Mouse (Mus musculus): ENCODE results near the gene Trim3.

GRCm38 (mm10) chr7:105588325-105588912, 45.0 kb downstream of the Trim3 start:
- no peak for TF ChIP-seq CTCF (IDR thresholded peaks at IDR 0.05)
- TF ChIP-seq POLR2A (IDR thresholded peaks at IDR 0.05; ENCODE audit: insufficient read depth, low read depth, low read length), result no peak

All from heart, adult 2 months (tissue).